Mouse (Mus musculus) ES-CJ7 (cell line): ENCODE results near the gene Fcho1.
"Not testable (repeated sequence)": the region's sequence is repeated elsewhere in the genome, so short reads cannot be mapped to it uniquely, and the experiment has no call there.

Experiments used
- DNase-seq: peaks from one replicate; pipeline ENCODE4 v3.0.0; 2011; ENCODE audit warnings: low read depth, low spot score

The Fcho1 gene

DNA sequence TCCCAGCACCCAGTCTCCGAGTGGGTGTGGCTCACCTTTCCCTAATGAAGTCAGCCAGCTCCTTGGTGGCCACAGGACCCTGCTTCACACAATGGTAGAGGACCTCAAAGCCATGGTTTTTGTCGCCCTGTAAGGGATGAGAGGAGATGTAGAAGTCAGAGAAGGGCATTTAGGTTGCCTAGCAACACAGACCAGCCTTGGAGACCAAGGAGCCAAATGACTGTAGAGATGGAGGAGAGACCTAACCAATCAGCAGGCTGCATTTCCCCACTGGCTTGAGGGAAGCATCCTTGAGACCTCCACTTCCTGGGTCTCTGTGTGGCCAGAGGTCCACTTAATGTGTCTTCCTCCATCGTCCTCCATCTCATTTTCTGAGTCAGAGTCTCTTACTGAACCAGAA lies 7.3 kb downstream of the Fcho1 start:
- DNase-seq, result no peak

DNA sequence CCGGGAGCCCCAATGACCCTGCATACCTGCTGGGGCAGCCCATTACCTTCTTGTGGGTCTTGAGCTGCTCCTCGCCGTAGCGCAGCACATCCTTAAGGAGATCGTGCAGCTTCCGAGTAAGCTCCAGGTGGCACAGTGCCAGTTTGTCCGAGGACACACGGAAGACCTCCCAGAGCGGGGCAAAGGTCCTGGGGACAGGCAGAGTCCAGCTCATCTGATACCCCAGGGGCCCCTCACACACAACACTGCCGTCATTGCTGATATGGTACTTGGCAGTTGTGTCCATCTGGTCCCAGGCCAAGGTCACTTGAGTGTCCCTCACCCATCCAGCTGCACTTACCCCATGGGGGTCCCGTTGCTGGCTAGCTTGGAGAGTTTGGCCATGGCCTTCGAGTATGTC lies 8.4 kb downstream of the Fcho1 start:
- no peak for DNase-seq

GRCm38 (mm10) chr8:71716561-71717053 lies 8.9 kb downstream of the Fcho1 start:
- DNase-seq, result peak; percentile 64

GRCm38 (mm10) chr8:71715531-71715930 lies 10.0 kb downstream of the Fcho1 start:
- DNase-seq, result no peak

GRCm38 (mm10) chr8:71711574-71711973 lies 13.9 kb downstream of the Fcho1 start:
- no peak for DNase-seq

DNA sequence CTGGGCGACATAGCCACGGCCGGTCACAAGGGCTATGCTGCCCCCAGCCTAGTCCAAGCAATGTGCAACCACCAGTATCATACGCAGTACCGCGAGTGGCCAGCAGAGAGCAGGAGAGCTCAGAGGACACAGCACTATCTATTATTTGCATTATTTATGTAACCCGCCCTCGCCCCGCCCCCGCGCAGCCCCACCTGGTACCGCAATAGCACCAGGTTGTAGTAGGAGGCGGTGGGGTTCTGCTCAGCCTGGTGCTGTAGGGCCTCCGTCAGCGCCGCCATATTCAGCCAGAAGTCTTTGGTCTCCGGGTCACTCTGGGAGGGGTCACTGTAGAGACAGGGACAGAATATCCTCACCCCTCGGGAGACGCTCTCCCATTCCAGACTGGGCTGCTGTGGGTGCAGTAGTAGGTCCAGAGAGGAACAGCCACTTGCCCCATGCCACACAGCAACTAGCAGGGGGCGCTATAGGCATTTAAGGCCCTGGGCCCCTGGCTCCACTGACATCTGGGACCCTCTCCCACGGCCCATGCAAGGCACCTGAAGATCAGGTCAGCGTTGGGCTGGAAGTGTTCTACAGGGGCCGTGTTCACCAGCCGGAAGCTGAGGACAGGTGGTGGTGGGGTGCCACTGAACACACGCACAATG lies 15.6 kb downstream of the Fcho1 start:
- peak; percentile 96 for DNase-seq

- DNase-seq, result no peak
Measured at GRCm38 (mm10) chr8:71709134-71709799, 16.2 kb downstream of the Fcho1 start.

DNA sequence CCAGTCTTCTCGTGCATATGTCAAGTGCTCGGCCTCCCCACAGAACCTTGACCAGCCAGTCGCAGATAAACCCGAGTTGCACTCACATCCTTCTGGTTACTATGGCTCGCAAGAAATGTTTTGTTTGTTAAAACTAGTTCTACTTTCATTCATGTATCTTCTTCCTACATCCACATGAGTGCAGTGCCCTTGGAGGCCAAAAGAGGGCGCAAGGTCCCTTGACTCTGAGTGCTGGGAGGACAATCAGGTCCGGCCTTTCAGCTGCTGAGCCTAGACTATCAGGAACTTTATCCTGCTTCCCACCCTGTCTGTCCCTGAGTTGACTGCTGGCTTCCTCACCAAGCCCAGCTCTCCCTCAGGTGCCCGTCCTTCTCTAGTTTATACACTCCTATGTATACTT lies 17.6 kb downstream of the Fcho1 start:
- DNase-seq, result peak; percentile 88

DNA sequence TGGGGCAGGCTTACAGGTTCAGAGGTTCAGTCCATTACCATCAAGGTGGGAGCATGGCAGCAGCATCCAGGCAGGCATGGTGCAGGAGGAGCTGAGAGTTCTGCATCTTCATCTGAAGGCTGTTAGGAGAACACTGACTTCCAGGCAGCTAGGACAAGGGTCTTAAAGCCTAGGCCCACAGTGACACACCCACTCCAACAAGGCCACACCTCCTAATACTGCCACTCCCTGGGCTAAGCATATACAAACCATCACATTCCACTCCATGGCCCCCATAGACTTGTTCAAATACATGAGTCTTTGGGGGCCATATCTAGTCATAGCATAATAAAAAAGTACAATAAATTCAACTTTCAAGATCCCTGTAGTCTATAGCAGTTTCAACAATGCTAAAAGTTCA lies 22.1 kb downstream of the Fcho1 start:
- DNase-seq, result not testable (repeated sequence)

- DNase-seq, result no peak
Measured at GRCm38 (mm10) chr8:71702923-71703322, 22.6 kb downstream of the Fcho1 start.

DNA sequence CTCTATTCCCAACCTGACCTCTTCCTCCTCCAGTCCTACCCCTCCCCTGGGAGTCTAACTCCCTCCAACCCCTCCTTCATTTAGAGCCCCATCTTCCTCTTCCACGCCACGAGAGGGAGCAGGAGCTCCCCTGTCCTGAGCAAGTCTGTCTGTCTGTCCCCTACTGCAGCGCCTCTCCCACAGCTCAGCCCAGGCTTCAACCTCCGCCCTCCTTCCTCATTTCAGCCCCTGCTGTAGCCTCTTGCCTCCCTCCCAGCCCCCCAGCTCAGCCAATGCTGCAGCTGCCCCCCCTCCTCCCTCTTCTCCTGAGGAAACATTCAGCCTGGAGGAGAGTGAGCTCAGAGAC lies 23.5 kb downstream of the Fcho1 start:
- peak; percentile 69 for DNase-seq

DNA sequence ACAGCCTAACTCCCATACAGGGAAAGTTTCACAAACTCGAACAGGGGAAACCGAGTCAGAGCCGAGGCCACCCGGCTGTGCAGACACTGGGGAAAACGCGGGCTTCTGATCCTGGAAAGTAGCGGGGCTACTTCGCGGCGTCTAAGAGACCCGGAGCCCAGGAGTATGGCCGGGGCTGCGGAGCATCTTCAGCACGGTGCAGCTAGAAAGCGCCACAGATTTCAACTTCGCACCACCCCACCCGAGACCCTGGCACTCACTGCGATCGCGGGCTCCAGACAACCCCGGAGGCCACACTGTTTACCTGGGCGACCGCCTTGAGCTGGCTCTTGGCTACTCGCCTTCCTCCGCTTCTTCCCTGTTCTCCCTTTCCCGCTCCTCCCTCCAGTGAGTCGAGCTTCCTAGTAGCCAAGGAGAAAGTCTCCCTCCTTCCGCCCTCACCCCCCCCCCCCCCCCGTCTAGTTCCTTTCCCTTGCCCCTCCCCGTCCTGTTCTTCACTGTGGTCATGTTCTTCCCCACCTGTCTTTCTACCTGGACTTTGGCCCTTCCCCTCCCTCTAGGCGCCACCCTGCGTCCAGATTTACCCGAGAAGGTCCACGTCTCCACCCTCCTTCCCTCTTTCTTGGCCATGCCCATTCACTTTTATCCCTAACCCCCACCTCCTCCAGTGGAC lies 24.0 kb downstream of the Fcho1 start, which contains the start of gene B3gnt3:
TSS of gene B3gnt3 (minus strand) at position 376 of the 673 bp plus-strand sequence.
- no peak for DNase-seq

GRCm38 (mm10) chr8:71700493-71701269 lies 24.8 kb downstream of the Fcho1 start:
- DNase-seq, result no peak

- DNase-seq, result not testable (repeated sequence)
Measured at GRCm38 (mm10) chr8:71695456-71695855, 30.1 kb downstream of the Fcho1 start.

- DNase-seq, result peak; percentile 82
Measured at GRCm38 (mm10) chr8:71693166-71694041, 32.1 kb downstream of the Fcho1 start.

DNA sequence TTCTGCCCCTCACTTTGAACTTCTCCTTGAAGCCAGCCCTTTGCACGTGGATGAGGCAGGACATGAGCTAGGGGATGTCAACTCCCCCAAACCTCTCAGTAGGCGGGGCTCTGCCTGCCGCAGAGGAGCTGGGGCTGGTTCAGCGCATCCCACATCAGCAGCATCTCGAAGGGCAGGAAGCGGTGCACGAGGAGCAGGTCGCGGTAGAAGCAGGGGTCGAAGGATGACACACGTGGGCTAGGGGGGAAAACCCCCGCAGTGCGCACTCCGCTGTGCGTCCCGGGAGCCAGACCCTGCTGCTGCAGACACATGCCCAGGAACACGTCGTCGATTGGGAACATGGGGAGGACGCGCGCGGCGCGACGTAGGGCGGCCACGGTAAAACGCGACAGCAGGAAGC lies 33.0 kb downstream of the Fcho1 start:
- no peak for DNase-seq

GRCm38 (mm10) chr8:71689028-71689427 lies 36.5 kb downstream of the Fcho1 start, which contains the start of gene Insl3:
Insl3 (plus strand) TSS chr8:71689214.
- no peak for DNase-seq

DNA sequence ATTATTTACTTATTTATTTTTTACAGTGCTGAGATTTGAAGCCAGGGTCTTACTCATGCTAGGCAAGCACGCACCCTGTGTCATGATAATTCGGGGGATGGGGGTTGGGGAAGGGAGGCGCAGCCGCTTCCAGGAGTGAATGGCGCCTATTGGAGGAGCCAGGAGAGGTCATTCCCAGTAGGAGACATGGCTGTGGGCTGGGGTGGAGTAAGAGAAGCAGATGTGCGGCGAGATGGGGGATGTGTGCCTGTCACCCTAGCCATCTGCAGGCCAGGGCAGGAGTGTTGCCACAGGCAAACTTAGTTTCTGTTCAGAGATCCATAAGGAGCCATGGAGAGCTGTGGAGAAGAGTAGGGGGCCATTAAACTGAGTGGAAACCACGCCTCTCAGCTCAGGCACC lies 37.9 kb downstream of the Fcho1 start:
- DNase-seq, result peak; percentile 86

DNA sequence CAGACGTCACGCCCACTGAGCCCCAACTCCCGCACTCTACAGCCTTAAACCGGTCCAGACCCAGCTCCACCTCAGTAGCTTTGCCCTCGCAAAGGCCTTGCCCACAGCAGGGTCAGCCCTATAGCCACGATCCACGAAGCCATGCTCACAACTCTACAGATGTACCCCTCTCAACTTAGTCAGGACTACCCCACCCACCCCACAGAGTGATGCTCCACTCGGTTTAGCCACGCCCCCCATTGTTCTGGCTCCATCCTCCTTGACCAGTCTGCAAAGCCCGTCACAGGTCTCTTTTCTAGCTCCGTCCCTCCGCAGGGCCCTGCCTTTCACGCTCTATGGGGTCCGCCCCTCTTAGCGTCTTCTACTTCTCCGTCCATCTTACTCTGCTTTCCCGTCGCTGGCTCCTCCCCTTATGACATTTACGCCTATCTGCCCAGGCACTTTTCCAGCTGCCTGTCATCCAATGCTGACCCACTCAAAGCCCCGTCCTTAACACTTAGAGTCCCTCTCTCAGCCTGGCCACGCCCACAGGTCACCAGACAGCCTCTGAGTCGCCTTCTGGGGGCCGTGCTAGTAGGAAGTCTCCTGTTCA lies 39.3 kb downstream of the Fcho1 start:
- DNase-seq, result peak; percentile 78

DNA sequence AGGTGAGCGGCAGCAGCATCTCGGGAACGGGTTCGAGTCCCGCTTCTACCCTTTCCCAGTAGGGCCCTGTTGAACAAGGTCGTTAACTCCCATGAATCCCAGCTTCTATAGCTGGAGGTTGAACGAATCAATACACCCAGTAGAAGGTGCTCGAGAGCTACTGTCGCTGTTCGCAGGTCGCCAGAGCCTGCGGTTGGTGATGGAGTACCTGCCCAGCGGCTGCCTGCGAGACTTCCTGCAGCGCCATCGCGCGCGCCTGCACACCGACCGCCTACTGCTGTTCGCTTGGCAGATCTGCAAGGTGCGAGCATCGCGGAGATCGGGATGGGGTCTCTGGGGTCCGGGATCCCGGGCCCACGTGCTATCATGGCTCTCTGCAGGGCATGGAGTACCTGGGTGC lies 39.9 kb downstream of the Fcho1 start:
- peak; percentile 91 for DNase-seq
